Mouse (Mus musculus): ENCODE results near the gene Zfp988.
"Not testable (repeated sequence)": the region's sequence is repeated elsewhere in the genome, so short reads cannot be mapped to it uniquely, and the experiment has no call there.

The Zfp988 gene

DNA sequence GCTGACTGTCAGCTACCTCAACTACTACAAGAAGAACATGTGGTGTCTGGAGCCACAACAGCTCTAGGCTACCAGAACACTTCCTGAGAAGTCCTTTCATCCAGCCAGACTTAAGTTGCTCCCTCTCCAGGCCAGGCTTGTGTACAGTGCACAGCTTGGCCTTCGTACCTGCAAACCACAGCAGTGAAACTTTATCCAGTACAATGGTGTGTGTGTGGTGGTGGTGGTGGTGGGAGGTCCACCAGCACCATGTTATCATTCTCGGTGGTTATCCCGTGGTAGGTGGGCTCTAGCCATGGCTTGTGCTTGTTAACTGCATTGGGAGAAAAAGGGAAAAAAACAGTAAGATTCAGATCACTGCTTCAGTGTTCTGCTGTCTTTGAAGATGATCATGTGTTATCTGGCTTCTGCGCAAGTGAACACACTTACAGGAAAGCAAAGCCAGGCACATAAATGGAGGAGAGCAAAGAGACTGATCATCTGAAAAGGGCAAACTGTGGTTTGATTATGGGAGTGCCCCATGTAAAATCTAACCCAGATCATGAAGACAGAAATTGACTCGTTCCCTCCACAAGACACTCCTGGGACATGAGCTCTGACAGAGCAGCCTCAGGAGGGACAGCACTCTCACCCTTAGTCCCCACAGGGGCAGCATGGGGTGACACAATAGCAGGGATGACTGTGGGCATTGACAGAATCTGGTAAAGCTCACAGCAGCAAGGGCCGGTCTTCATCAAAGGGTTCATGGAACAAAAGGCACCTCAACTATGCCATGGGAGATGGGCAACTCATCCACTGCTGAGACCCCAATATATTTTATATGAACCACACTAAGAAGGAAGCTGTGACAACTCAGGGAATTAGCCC is 37.8 kb downstream of the Zfp988 start:
- not testable (repeated sequence) for DNase-seq (ENCODE audit: extremely low read depth, low read depth)

DNA sequence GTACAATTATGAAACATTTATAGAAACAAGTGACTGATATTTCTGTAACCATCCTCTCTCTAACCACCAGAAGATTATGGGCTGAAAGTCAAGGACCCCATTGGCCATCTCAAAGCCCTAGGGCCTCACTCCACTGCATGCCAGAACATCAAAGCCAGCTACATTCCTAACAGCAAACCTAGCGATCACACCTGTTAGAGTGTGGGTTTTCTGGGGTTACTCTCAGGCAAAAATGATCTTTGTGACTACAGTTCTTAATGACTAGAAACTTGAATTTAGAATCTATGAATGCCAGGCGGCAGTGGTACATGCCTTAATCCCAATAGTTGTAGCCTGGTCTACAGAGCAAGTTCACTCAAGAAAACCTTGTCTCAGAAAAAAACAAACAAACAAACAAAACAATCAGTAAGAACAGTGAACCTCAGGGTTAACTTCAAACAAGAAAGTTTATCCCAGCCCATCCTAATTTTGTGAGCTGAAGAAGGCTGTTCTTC is 39.6 kb downstream of the Zfp988 start:
- not testable (repeated sequence) for DNase-seq (ENCODE audit: extremely low read depth, low read depth)

DNA sequence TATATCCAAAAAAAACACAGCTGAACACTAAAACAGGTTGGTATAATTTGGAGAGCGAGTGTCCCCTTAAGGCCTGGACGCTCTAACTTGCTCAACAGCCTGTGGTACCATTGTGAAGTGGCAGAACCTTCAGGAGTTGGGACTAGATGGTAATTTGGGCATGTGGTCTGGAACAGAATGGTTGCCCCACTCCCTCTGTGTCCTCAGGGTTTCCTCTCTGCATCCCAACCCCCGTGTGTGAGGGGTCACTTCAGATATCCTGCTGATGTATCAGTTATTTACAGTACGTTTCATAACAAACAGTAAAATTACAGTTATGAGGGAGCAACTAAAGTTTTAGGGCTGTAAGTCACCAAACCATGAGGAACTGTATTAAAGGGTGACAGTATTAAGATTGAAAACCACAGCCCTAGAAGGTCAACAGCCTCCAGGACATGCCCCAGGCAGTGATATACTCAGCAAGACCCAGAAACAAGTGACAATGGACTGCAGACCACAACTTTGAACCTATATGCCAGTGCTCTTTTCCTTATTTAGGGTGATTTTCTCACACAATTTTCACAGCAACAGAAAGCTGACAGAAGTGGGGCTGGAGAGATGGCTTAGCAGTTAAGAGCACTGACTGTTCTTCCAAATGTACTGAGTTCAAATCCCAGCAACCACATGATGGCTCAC is 41.0 kb downstream of the Zfp988 start:
- not testable (repeated sequence) for DNase-seq (ENCODE audit: extremely low read depth, low read depth)

DNA sequence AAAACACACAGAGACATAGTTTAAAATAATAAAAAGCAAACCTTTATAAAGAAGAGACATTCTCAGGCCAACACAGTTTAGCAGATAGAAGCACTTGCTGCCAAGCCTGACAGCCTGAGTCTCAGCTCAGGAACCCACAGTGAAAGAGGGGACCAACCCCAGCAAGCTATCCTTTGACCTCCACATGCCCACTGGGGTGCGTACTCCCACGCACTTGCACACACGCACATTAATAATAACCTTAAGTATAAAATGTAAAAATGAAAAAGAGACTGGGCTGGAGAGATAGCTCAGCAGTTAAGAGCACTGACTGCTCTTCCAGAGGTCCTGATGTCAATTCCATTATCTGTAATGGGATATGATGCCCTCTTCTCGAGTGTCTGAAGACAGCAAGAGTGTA is 41.8 kb downstream of the Zfp988 start:
- DNase-seq (ENCODE audit: extremely low read depth, low read depth): not testable (repeated sequence)

DNA sequence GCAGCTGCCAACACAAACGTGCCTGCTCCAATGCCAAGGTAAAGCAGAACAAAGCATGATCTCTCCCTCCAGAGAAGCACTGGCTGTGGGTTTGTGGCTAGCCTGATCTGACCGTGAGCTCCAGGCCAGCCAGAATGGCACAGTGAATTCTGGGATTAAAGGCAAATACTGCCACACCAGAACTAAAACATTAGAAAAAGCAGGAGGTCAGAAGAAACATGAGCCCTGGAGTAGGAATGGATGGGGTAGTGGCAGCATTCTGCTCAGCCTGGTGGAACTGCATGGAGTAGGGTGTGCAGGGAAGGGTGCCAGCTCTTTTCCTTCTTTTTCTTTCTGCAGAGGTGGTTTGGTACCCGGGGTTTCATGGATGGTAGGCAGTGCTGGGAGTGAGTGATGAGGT is 42.4 kb downstream of the Zfp988 start:
- DNase-seq (ENCODE audit: extremely low read depth, low read depth): not testable (repeated sequence)

DNA sequence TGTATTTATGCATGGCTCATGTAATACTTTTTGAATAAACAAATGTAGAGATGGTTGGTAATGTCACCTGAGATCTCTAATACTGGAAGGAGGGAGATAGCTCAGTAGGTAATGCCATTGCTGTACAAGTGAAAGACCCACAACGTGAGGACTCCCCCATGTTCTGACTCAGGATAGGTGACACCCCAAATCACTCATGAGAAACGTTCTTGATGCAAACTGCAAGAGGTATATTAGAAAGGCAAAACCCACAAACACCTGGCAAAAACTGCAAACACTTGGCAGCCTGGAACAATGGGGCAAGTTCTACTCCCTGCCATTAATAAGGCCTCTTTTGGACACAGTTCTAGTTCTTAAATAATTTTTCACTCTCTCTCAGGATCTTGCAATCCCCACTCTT is 42.9 kb downstream of the Zfp988 start:
- DNase-seq (ENCODE audit: extremely low read depth, low read depth): not testable (repeated sequence)

DNA sequence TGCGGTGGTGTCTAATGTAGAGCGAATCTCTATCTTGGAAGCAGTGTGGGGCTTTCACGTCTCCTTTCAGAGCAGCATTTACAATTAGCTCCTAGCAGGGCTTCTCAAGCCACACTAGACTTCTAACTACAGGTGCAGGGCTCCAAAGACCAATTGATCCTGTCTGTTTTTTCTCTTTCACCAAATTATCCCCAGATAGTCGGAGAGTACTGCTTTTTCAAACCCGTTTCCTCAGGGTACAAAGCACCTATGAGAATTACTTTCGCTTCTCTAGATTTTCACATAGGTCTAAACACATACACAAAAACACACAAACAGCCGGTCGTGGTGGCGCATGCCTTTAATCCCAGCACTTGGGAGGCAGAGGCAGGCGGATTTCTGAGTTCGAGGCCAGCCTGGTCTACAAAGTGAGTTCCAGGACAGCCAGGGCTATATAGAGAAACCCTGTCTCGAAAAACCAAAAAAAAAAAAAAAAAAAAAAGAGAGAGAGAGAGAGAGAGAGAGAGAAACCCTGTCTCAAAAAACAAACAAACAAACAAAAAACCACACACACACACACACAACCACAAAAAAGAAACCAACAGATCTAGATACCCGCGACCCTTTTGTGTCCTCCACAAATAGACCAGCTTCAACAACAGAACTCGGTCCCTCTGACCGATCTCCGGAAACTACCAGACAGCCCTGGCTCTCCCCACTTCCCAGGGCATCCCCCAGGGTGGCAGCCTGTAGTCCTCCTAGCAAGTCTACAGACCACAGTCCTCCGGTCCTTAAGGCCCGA is 43.6 kb downstream of the Zfp988 start:
- DNase-seq (ENCODE audit: extremely low read depth, low read depth): not testable (repeated sequence)

DNA sequence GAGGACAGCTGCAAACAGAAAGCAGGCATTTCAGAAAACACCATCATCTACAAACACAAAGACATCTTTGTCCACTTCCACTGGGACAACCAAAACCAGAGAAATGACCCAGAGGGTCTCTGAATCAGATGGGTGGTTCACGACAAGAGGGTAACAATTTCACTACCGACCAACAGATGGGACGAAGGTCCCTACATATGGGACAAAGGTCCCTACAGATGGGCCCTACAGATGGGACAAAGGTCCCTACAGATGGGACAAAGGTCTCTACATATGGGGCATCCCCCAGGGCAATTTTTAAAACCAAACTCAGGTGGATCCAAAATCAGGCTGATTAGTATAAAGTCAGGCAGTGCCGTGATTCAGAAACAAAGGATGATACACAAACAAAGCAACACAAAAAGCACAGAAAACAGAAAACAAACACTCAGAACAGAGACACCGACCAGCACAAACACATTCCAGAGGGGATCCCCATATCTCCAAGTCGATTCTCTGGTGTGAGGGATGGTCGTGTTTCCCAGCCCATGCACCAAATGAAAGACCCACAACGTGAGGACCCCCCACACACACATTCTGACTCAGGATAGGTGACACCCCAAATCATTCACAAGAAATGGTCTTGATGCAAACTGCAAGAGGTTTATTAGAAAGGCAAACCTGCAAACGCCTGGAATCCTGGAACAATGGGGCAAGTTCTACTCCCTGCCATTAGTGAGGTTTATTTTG is 44.4 kb downstream of the Zfp988 start:
- DNase-seq (ENCODE audit: extremely low read depth, low read depth): not testable (repeated sequence)

DNA sequence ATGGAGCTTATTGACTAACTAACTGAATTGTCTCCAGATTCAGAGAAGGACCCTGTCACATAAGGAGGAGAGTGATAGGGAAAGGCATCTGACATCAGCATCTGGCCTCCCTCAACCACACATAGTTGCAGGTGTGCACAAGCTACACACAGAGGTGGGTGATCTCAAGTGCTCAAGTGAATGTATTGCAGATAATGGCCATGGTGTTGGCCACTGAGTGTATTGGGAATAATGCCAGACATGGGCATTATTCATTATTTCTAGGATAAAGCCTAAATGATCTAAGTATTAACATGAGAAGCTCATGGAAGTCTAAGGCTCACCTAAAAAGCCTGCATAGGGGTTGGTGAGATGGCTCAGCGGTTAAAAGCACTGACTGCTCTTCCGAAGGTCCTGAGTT is 45.1 kb downstream of the Zfp988 start:
- DNase-seq (ENCODE audit: extremely low read depth, low read depth): not testable (repeated sequence)

DNA sequence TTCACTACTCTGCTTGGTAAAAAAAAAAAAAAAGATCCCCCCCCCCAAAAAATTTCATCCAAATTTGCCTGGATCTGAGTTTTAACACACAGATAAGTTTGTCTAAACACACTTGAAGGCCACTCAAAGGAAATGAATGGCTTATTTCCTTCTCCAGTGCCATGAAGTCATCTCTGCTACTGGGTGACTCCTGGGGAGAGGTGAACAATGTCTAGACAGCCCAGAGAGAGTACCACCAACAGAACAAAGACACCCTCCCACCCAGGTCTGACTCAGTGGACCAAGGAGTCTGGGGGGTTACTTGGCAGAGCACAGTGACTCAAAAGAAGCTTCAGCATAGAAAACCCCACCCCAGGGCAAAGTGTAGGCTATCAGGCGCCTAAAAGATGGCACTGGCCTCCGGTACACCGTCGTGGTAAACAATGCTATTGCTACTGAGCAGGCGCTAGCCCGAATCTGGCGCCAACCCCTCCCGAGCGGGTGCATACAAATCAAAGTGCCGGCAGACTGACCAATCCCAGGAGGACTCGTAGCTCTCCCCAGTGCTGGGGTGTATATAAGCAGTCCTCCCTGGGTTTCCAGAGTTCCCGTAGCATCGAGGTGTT is 46.0 kb downstream of the Zfp988 start:
- not testable (repeated sequence) for DNase-seq (ENCODE audit: extremely low read depth, low read depth)

DNA sequence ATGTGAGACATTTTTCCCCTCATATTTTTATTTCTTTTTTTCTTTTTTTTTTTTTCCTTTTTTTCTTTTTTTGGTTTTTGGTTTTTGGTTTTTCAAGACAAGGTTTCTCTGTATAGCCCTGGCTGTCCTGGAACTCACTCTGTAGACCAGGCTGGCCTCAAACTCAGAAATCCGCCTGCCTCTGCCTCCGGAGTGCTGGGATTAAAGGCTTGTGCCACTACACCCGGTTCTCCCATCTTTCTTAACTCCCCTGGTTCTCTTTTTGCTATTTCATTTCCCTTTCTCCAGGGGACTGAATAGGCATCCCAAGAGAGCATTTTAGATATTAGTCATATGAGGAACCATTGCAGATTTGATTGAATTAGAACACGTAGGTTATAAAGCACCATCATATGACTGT is 48.2 kb downstream of the Zfp988 start:
- not testable (repeated sequence) for DNase-seq (ENCODE audit: extremely low read depth, low read depth)

DNA sequence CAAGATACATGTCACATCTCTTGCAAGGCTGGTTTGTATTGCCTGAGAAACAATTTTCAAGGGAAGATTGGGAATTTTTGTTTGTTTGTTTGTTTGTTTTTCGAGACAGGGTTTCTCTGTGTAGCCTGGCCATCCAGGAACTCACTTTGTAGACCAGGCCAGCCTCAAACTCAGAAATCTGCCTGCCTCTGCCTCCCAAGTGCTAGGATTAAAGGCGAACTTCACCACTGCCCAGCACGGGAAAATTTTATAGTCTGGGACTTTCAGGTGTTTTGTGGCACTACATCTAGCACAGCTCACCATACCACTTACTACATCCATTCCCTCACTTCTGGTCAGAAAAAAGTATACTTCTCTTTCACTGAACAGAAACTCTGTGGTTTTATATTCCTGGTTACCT is 50.6 kb downstream of the Zfp988 start:
- DNase-seq (ENCODE audit: extremely low read depth, low read depth): not testable (repeated sequence)

DNA sequence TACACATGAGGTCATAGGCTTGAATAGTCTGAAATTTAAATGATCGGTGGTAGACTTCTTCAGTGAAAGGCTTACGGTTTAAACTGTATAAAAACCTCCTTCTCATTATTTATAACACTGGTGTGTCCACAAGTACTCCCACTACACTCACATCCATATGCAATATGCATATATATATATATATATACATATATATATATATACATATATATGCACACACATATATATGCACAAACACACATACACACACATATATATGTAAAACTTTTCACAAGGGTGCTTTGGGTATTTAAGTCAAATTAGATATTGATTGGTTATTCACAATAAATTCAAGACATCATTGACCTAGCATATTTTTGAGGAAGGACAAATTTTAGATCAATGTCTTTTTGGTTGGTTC is 51.7 kb downstream of the Zfp988 start:
- not testable (repeated sequence) for DNase-seq (ENCODE audit: extremely low read depth, low read depth)

DNA sequence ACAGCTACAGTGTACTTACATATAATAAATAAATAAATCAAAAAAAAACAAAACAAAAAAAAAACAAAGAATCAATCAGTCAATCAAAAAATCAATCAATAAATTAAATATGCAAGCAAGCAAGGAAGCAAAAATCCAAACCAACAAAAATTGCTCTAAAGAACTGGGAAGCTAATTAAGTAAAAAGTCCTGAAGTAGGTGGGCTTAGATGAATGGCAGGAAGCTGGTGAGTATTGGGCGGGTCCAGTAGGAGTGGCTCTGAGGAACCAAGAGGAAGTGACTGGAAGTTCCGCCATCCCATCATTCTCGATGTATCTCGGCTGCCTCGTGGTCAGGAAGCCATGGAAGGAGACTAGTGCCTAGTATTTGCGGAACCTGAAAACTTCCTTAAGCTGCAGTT is 55.5 kb downstream of the Zfp988 start, which contains the start of gene Zfp978:
Gene Zfp978 (plus strand): TSS at position 301 of the 400 bp plus-strand sequence.
- DNase-seq (ENCODE audit: extremely low read depth, low read depth): not testable (repeated sequence)

DNA sequence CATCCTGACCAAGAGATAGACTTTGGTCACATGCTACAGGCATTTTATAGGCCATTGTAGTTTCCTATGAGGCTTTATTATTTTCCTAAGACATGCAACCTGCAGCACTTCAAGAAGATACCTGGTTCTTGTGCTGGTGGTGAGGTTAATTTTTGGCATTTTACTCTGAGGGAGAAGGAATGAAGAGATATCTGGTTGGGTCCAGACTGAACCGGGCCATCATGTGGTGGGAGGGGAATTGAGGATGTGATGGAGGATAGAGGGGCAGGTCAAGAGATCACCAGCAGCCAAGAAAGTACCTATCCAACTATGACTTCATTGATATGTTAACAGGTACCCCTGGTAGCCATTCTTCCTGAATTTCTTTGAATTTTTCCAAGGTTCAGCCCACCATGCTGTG is 56.4 kb downstream of the Zfp988 start:
- DNase-seq (ENCODE audit: extremely low read depth, low read depth): not testable (repeated sequence)

DNA sequence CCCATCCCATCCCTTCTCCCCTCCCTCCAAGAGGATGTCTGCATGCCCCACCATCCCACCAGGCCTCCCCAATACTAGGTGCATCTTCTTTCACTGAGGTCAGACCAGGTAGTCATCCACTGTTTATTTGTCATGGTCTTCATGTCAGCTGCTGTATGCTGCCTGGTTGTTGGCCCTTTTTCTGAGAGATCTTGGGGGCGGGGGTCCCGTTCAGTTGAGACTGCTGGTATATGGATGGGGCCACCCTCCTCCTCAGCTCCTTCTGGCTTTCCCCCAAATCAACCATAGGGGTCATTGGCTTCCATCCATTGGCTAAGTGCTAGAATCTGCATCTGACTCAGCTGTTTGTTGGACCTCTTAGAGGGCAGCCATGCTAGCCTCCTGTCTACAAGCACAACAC is 64.1 kb downstream of the Zfp988 start:
- DNase-seq (ENCODE audit: extremely low read depth, low read depth): not testable (repeated sequence)

DNA sequence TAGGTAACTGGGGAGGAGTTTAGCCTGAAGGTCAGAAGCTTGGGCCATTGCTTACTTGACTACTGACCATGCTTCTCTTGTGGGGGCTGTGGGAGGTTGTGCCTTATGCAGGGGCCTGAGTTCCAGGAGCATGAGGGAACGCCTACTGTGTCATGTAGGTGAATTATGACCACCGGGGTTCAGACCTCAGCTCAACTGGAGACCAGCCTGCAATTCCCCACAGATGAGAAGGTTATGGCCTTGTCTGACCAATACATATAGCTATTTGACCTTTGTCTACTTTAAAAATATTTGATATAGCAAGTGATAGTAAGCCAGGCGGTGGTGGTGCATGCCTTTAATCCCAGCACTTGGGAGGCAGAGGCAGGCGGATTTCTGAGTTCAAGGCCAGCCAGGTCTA is 77.7 kb downstream of the Zfp988 start:
- DNase-seq (ENCODE audit: extremely low read depth, low read depth): not testable (repeated sequence)
